Mouse (Mus musculus) Patski (cell line): ENCODE results near the gene Emilin1. TPM values are rescaled to one million over a fixed set of nuclear protein-coding genes. Genes with fewer than 3 reads are reported as not detected.

Source experiments
- ATAC-seq: fragments of 100-300 bp; one replicate; pipeline ENCODE4 v1.8.0; 2021
- CTCF ChIA-PET: fragments of 350-600 bp; sonication (Branson Sonifier 250); formaldehyde crosslinking; loops from one replicate; lab custom pipeline; 2022; ENCODE audit warnings: inconsistent platforms; lab: Charles Lee
- POLR2A ChIA-PET: fragments of 350-600 bp; sonication (Branson Sonifier 250); formaldehyde crosslinking; loops from one replicate; lab custom pipeline; 2022; ENCODE audit warnings: antibody characterized with exemption, inconsistent platforms; lab: Charles Lee
- DNase-seq: peaks from one replicate; pipeline ENCODE4 v3.0.0-alpha.2; 2011; ENCODE audit warnings: low read depth, low spot score
- H3K27me3 ChIP-seq: fragments of 371-371 bp; one replicate; pipeline ENCODE4 v1.5.1; 2021
- CTCF ChIP-seq: fragments of 100-300 bp; IDR thresholded peaks from one replicate; pipeline ENCODE4 v1.5.1; 2021
- in situ Hi-C: fragments of 300-500 bp; cut with MboI; formaldehyde crosslinking; loops from 3 replicates; pipeline ENCODE4 v1.11.1; 2018; ENCODE audit warnings: low pct_unique_long_range_greater_than_20kb, mixed read lengths
- polyA plus RNA-seq: library from polyadenylated mRNA; unstranded; gene quantifications from one replicate; pipeline ENCODE4 v1.2.3, GENCODE M21; 2021

The Emilin1 gene
- polyA plus RNA-seq, 1 experiment from 2014 or later, result 0.30 TPM

- in situ Hi-C loops, result loop anchor here (5.0 kb wide), 1 partner anchor 72 kb away; no protein-coding TSS in a partner anchor
- CTCF ChIA-PET, result interaction anchor here (0.7 to 3.2 kb wide), 23 partner anchors 9 to 129 kb away, joined by 3 to 26 read pairs (median 5); partner anchors contain the start of genes Khk and Preb
- POLR2A ChIA-PET, result no interaction called here
- ATAC-seq (no peak), DNase-seq (no peak)
- peak; percentile 95 for TF ChIP-seq CTCF
- H3K27me3 ChIP-seq, result no peaks in the 10 kb centered on the region
These were observed 16.9 kb downstream of the Emilin1 start for GRCm38 (mm10) chr5:30930121-30930520.

- ChIA-PET POLR2A (no interaction called here), CTCF (interaction anchor here (0.9 to 3.2 kb wide), 7 partner anchors 14 to 73 kb away, joined by 3 to 26 read pairs (median 4); no protein-coding TSS in a partner anchor)
- DNase-seq, result no peak
- no peak for ATAC-seq
- in situ Hi-C loops, result loop anchor here (5.0 kb wide), 1 partner anchor 71 kb away; no protein-coding TSS in a partner anchor
- H3K27me3 ChIP-seq, result no peaks in the 10 kb centered on the region
- TF ChIP-seq CTCF, result no peak
These were observed 17.6 kb downstream of the Emilin1 start for GRCm38 (mm10) chr5:30930846-30931245.

GRCm38 (mm10) chr5:30931378-30931777 lies 18.2 kb downstream of the Emilin1 start:
- in situ Hi-C loops, result loop anchor here (5.0 kb wide), 1 partner anchor 71 kb away; no protein-coding TSS in a partner anchor
- TF ChIP-seq CTCF, result no peak
- ChIA-PET POLR2A (no interaction called here), CTCF (interaction anchor here (0.7 to 3.2 kb wide), 7 partner anchors 14 to 73 kb away, joined by 3 to 26 read pairs (median 4); no protein-coding TSS in a partner anchor)
- ATAC-seq (no peak), DNase-seq (no peak)
- no peaks in the 10 kb centered on the region for H3K27me3 ChIP-seq

GRCm38 (mm10) chr5:30933705-30934104 lies 20.5 kb downstream of the Emilin1 start:
- no peak for ATAC-seq
- in situ Hi-C loops, result loop anchor here (5.0 kb wide), 1 partner anchor 69 kb away; no protein-coding TSS in a partner anchor

GRCm38 (mm10) chr5:30934725-30935461 lies 21.7 kb downstream of the Emilin1 start:
- ATAC-seq, result no peak
- DNase-seq, result no peak
- no peaks in the 10 kb centered on the region for H3K27me3 ChIP-seq
- TF ChIP-seq CTCF, result no peak
- POLR2A ChIA-PET, result no interaction called here
- in situ Hi-C loops, result loop anchor here (5.0 kb wide), 1 partner anchor 67 kb away; no protein-coding TSS in a partner anchor
- CTCF ChIA-PET, result interaction anchor here (0.8 to 2.5 kb wide), 5 partner anchors 10 to 70 kb away, joined by 3 to 16 read pairs (median 6); partner anchors contain the start of gene Cgref1

More at GRCm38 (mm10) chr5:30933705-30934104, 20.5 kb downstream of the Emilin1 start:
- no peak for TF ChIP-seq CTCF
- ChIA-PET CTCF (interaction anchor here (1.0 to 2.5 kb wide), 9 partner anchors 8 to 71 kb away, joined by 3 to 16 read pairs (median 5); partner anchors contain the start of gene Preb), POLR2A (no interaction called here)
- DNase-seq, result no peak
- H3K27me3 ChIP-seq, result no peaks in the 10 kb centered on the region

GRCm38 (mm10) chr5:30943004-30943403 lies 29.8 kb downstream of the Emilin1 start:
- TF ChIP-seq CTCF, result peak; percentile 55
- ChIA-PET POLR2A (no interaction called here), CTCF (interaction anchor here (1.1 to 2.8 kb wide), 5 partner anchors 10 to 69 kb away, joined by 3 to 10 read pairs (median 6); no protein-coding TSS in a partner anchor)
- DNase-seq, result no peak
- no peak for ATAC-seq
- in situ Hi-C loops, result no loop called here
- no peaks in the 10 kb centered on the region for H3K27me3 ChIP-seq

GRCm38 (mm10) chr5:30944344-30944743 lies 31.1 kb downstream of the Emilin1 start:
- DNase-seq (no peak), ATAC-seq (no peak)
- no peak for TF ChIP-seq CTCF
- ChIA-PET POLR2A (interaction anchor here (1.2 kb wide), 1 partner anchor 11 kb away, joined by 4 read pairs; no protein-coding TSS in a partner anchor), CTCF (interaction anchor here (0.7 to 2.6 kb wide), 5 partner anchors 10 to 60 kb away, joined by 3 to 8 read pairs (median 6); no protein-coding TSS in a partner anchor)
- no peaks in the 10 kb centered on the region for H3K27me3 ChIP-seq
- in situ Hi-C loops, result no loop called here

GRCm38 (mm10) chr5:30944956-30945781 lies 32.0 kb downstream of the Emilin1 start, which contains the start of gene Cgref1:
Cgref1 (minus strand) TSS chr5:30945591.
- CTCF ChIA-PET, result interaction anchor here (0.7 to 2.0 kb wide), 4 partner anchors 11 to 59 kb away, joined by 3 to 8 read pairs (median 4); no protein-coding TSS in a partner anchor
- ATAC-seq, result no peak
- in situ Hi-C loops, result no loop called here

GRCm38 (mm10) chr5:30948620-30949019 lies 35.4 kb downstream of the Emilin1 start:
- H3K27me3 ChIP-seq, result no peaks in the 10 kb centered on the region
- POLR2A ChIA-PET, result interaction anchor here (0.6 to 3.7 kb wide), 5 partner anchors 9 to 51 kb away, joined by 3 to 28 read pairs (median 4); partner anchors contain the start of gene Preb
- DNase-seq (no peak), ATAC-seq (no peak)
- in situ Hi-C loops, result no loop called here
- TF ChIP-seq CTCF, result no peak
- CTCF ChIA-PET, result interaction anchor here (3.7 kb wide), 1 partner anchor 18 kb away, joined by 12 read pairs; no protein-coding TSS in a partner anchor

More at GRCm38 (mm10) chr5:30944956-30945781, 32.0 kb downstream of the Emilin1 start, which contains the start of gene Cgref1:
- TF ChIP-seq CTCF, result no peak
- H3K27me3 ChIP-seq, result no peaks in the 10 kb centered on the region
- POLR2A ChIA-PET, result interaction anchor here (1.2 kb wide), 1 partner anchor 11 kb away, joined by 4 read pairs; no protein-coding TSS in a partner anchor
- DNase-seq, result no peak
